Mouse (Mus musculus) forebrain, embryonic 16.5 days (tissue): ENCODE measurements around the gene Atp1a2. TPM values are rescaled to one million over a fixed set of nuclear protein-coding genes. Genes with fewer than 3 reads are reported as not detected.

ENCODE experiments used
- ATAC-seq: fragments of 200-750 bp; cut with Nextera tagmentation; 2 replicates; pipeline ENCODE4 v1.8.0; 2017; ENCODE audit warnings: mild to moderate bottlenecking, moderate library complexity
- H3K27ac ChIP-seq: fragments of 300-500 bp; sonication (generic); 2 replicates; pipeline ENCODE4 v1.5.1; 2014; ENCODE audit warnings: low read length, control low read depth
- H3K27me3 ChIP-seq: fragments of 300-500 bp; sonication (generic); replicated peaks from 2 replicates; pipeline ENCODE4 v1.6.1; 2014; ENCODE audit warnings: low read length; ENCODE audit not compliant: control insufficient read depth, insufficient read depth
- H3K36me3 ChIP-seq: fragments of 300-500 bp; sonication (generic); 2 replicates; pipeline ENCODE4 v1.6.1; 2014; ENCODE audit not compliant: control insufficient read depth, insufficient read depth
- H3K4me1 ChIP-seq: fragments of 300-500 bp; sonication (generic); replicated peaks from 2 replicates; pipeline ENCODE4 v1.6.1; 2014; ENCODE audit warnings: low read length; ENCODE audit not compliant: control insufficient read depth, insufficient read depth
- H3K4me2 ChIP-seq: fragments of 300-500 bp; sonication (generic); 2 replicates; pipeline ENCODE4 v1.6.1; 2014; ENCODE audit warnings: mild to moderate bottlenecking, low read length, control low read depth
- H3K4me3 ChIP-seq: fragments of 300-500 bp; sonication (generic); replicated peaks from 2 replicates; pipeline ENCODE4 v1.5.1; 2014; ENCODE audit warnings: mild to moderate bottlenecking, low read length, control low read depth
- H3K9ac ChIP-seq: fragments of 300-500 bp; sonication (generic); replicated peaks from 2 replicates; pipeline ENCODE4 v1.6.1; 2014; ENCODE audit warnings: low read depth, low read length, control low read depth
- H3K9me3 ChIP-seq: fragments of 300-500 bp; sonication (generic); 2 replicates; pipeline ENCODE4 v1.6.1; 2016; ENCODE audit warnings: low read length; ENCODE audit not compliant: control insufficient read depth
- WGBS: fragments of 180-500 bp; shearing (Covaris S2); extraction: QIAGEN DNeasy Blood & Tissue Kit; methylation state at CpG from one replicate; pipeline ENCODE4 v1.1.7; 2014; 5-methylcytosine and 5-hydroxymethylcytosine counted together
- polyA plus RNA-seq: library from polyadenylated mRNA; unstranded; fragments of >200 nt; fragmentation: Nextera tagmentation; extraction: Ambion mirVana; gene quantifications from 2 replicates; pipeline ENCODE4 v1.2.1, GENCODE M21; 2015

Gene Atp1a2
- polyA plus RNA-seq, 1 experiment from 2014 or later, result 42.4 TPM

DNA sequence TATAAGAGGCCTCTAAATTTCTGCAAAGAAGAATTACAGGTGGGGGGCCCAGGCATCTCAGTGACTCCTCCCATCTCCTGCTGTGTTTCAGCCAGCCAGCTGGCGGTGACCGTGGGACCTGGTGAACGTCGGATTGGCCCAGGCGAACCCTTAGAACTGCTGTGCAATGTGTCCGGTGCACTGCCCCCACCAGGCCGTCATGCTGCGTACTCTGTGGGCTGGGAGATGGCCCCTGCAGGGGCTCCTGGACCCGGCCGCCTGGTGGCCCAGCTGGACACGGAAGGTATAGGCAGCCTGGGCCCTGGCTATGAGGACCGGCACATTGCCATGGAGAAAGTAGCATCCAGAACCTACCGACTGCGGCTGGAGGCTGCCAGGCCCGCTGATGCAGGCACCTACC is 20.1 kb upstream of the Atp1a2 start:
- ATAC-seq, result no peak
- WGBS, result 58% methylated on average over 15 of the region's 15 CpGs
- Histone ChIP-seq H3K9me3 (no peaks in the 10 kb centered on the region), H3K27me3 (no peaks in the 10 kb centered on the region), H3K36me3 (0 out of 2 replicates have a peak, but pooled peaks cover 2% of the 10 kb centered on the region), H3K27ac (no peak overlapping the region), H3K9ac (no peak overlapping the region), H3K4me1 (peaks cover 54% of the 10 kb centered on the region), H3K4me2 (no peak overlapping the region), H3K4me3 (no peak overlapping the region)

DNA sequence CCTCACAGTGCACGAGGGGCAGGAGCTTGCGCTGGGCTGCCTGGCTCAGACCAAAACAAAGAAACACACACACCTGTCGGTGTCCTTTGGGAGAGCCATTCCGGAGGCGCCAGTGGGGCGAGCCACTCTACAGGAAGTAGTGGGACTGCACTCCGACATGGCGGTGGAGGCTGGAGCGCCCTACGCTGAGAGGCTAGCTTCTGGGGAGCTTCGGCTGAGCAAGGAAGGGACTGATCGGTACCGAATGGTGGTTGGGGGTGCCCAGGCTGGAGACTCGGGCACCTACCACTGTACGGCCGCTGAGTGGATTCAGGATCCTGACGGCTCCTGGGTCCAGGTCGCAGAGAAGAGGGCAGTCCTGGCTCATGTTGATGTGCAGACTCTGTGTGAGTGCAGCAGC is 19.6 kb upstream of the Atp1a2 start:
- Histone ChIP-seq H3K4me1 (peaks cover 57% of the 10 kb centered on the region), H3K4me2 (no peak overlapping the region), H3K27me3 (no peaks in the 10 kb centered on the region), H3K27ac (no peak overlapping the region), H3K36me3 (0 out of 2 replicates have a peak, but pooled peaks cover 2% of the 10 kb centered on the region), H3K9ac (no peak overlapping the region; the same call in 1 of the 2 replicates), H3K4me3 (no peak overlapping the region), H3K9me3 (no peaks in the 10 kb centered on the region)
- no peak for ATAC-seq
- 59% methylated on average over 18 of the region's 18 CpGs for whole genome bisulfite sequencing

DNA sequence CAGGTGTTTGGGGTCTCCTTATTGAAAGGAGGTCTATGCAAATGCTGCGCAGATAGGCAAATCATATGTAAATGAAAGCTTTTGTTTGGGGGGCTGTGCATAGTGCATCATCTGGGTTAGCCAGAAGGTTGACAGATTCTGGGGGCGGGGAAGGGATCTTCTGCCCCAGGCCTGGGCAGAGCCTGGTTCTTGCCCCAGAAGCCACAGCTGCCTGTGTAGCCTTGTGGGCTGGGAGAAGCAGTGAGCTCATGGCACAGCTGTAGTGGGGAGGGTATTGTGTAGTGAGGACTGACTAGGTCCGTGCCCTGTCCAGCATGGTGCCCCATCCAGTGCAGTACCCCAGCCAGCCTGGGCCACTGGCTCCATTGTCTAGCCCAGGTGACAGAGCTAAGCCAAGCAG is 17.0 kb upstream of the Atp1a2 start:
- Histone ChIP-seq H3K9ac (peak overlapping the region; percentile 38; the same call in 1 of the 2 replicates), H3K4me1 (peaks cover 69% of the 10 kb centered on the region)
- peak; percentile 14 for ATAC-seq

DNA sequence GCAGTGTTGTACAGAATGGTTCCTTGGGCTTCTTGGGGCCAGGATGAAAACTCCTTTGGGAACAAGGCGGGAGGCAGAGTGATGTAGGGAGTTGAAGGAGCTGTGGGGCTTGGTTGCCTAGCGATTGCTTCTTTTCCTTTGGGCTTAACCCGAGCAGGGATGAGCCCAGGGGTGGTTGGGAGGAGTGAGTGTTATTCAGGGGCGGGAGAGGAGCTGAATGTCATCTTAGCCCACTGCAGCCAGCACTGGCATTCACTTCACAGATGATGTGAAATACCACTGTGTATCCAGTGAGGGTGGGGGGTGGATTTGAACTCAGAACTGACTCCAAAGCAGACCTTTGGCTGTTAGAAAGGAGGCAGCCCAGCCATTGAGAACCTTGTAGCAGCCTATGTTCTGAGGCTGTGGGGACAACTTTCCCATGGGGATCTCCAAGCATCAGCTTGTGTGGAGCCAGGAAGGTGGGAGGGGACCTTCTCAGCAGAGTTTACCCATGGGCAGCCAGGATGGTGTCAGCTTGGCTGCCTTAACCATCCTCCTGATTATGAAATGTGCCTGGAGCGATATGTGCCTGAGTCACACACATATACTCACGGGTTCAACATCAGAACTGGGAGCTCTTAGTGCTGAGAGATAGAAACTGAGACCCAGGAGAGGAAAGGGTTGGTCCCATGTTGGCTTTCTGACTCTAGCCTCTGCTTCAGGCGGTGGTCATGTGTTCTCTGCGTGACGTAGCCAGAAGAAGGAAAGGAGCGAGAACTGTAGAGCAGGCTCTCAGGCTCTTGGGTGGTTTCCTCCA is 15.9 kb upstream of the Atp1a2 start:
- 64% methylated on average over 10 of the region's 10 CpGs for WGBS
- peak overlapping the region; percentile 88 for H3K27ac ChIP-seq
- H3K4me2 ChIP-seq, result peak overlapping the region; percentile 70

More for the DNA sequence above, 17.0 kb upstream of the Atp1a2 start:
- H3K4me3 ChIP-seq, result peak overlapping the region; percentile 19; the same call in 1 of the 2 replicates
- H3K27me3 ChIP-seq, result no peaks in the 10 kb centered on the region
- H3K4me2 ChIP-seq, result peak overlapping the region; percentile 70
- WGBS, result 9% methylated on average over 3 of the region's 3 CpGs
- H3K36me3 ChIP-seq, result 0 out of 2 replicates have a peak, but pooled peaks cover 2% of the 10 kb centered on the region
- H3K9me3 ChIP-seq, result no peaks in the 10 kb centered on the region
- peak overlapping the region; percentile 88 for H3K27ac ChIP-seq

DNA sequence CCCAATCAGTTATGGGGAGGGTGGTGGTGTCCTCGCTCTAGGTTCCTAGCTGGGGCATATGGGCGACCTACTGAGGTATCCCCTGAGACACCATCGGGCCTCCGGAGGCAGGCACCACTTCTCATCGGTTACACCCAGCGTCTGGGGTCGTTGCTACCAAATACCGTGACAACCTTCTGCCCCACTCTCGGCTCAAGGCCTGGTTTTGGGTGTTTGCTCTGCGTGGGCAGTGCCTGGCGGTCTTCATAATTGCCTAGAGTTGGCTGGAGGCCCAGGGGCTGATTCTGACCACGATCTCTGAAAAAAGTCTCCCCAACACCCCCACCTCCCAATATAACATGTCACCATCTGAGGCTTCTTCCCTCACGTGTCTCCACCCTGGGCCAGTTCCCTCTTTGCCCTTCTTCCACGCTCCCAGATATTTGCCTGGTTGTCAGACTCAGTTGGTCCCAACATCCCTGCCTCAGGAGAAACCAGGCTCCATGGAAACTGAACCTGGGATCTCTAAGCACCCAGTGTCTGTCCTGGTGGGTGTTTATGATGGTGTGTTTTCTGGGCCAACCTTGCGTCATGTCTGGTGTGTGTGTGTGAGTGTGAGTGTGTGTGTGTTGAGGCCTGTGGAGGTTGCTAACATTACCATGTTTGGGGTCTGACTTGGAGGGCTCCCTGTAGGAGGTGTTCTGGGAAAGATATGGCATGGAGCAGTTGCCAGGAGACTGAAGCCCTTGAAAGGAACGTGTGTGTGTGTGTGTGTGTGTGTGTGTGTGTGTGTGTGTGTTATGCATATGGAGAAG is 15.1 kb upstream of the Atp1a2 start:
- Histone ChIP-seq H3K4me2 (peak overlapping the region; percentile 70), H3K36me3 (no peaks in the 10 kb centered on the region), H3K4me1 (peaks cover 58% of the 10 kb centered on the region), H3K27ac (no peak overlapping the region; the same call in 1 of the 2 replicates), H3K9ac (peak overlapping the region; percentile 79), H3K27me3 (no peaks in the 10 kb centered on the region), H3K4me3 (peak overlapping the region; percentile 64), H3K9me3 (no peaks in the 10 kb centered on the region)
- WGBS, result 4% methylated on average over 16 of the region's 16 CpGs
- ATAC-seq, result no peak

More for the DNA sequence above, 15.9 kb upstream of the Atp1a2 start:
- peak overlapping the region; percentile 79 for H3K9ac ChIP-seq
- peaks cover 65% of the 10 kb centered on the region for H3K4me1 ChIP-seq
- no peaks in the 10 kb centered on the region for H3K36me3 ChIP-seq
- no peak for ATAC-seq
- H3K27me3 ChIP-seq, result no peaks in the 10 kb centered on the region
- peak overlapping the region; percentile 64 for H3K4me3 ChIP-seq
- H3K9me3 ChIP-seq, result no peaks in the 10 kb centered on the region

DNA sequence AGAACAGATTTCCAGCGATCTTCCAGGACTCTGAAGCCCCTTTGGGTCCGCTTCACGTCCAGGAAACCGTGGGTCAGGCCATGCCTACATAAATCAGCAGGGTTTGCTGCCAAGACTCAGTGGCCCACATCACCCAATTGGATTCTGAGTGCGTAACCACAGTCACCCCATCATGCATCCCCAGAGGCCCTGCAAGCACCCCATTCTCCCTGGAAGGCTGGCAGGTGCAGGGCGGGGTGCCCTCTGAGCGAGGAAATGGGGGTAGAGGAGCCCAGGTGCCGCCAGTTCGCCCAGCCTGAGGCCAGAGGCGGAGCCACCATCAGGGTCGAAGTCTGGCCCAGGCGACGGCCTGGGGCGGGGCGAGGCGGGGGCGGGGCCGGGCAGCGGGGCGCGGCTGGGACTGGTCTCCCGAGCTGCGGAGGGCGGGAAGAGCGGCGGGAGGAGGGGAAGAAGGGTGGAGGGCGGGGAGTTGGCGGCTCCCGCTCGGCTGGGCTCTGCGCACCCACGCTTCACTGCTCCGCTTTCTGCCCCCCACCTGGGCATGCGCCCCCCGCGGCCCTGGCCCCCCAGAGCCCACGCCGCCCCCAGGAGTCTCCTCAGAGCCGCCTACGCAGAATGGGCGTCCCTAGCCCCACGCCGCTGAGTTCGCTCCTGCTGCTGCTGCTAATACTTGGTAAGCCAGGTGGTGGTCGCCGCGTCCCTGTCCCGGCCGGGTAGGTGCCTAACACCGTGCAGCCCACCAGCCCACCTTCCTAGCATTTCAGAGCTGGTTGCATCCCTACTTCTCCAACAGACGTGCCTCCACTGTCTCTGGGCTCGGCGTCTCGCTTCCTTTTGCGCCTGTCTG is 14.3 kb upstream of the Atp1a2 start:
- Histone ChIP-seq H3K27me3 (no peaks in the 10 kb centered on the region), H3K4me1 (peaks cover 50% of the 10 kb centered on the region), H3K4me3 (peak overlapping the region; percentile 64), H3K9ac (peak overlapping the region; percentile 79), H3K4me2 (peak overlapping the region; percentile 70), H3K9me3 (no peaks in the 10 kb centered on the region), H3K36me3 (no peaks in the 10 kb centered on the region), H3K27ac (peak overlapping the region; percentile 74)
- peak; percentile 66 for ATAC-seq
- under 1% methylated on average over 38 of the region's 55 CpGs for WGBS

DNA sequence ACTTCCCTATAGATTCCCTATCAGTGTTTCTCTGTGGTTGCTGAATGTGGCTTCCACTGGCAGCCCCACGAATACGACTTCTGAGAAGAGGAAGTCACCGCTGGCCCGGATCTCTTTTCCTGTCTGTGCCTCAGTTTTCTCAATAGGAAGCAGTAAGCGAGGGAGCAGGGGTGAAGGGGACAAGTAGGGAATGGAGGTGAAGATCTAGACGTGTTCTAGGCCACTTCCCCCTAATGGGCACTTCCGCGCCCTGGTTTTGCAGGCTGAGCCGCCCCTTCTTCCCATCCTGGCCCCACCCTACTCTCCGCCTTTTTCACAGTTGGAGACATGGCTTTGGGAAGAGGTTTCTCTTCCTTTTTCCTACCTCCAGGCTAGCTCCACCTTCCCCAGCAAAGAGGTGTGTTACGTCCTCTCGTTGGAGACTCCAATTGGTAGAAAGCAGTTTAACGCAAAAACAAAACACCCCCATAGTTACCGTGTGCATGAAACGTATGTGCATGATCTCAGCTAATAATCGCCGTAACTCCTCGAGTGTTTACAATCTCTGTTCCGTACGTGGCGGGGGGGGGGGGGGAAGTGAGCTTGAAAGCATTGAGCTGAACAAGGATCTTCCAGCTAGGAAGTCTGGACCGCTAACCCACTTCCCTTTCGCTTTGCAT is 13.5 kb upstream of the Atp1a2 start:
- H3K4me1 ChIP-seq, result peaks cover 52% of the 10 kb centered on the region

DNA sequence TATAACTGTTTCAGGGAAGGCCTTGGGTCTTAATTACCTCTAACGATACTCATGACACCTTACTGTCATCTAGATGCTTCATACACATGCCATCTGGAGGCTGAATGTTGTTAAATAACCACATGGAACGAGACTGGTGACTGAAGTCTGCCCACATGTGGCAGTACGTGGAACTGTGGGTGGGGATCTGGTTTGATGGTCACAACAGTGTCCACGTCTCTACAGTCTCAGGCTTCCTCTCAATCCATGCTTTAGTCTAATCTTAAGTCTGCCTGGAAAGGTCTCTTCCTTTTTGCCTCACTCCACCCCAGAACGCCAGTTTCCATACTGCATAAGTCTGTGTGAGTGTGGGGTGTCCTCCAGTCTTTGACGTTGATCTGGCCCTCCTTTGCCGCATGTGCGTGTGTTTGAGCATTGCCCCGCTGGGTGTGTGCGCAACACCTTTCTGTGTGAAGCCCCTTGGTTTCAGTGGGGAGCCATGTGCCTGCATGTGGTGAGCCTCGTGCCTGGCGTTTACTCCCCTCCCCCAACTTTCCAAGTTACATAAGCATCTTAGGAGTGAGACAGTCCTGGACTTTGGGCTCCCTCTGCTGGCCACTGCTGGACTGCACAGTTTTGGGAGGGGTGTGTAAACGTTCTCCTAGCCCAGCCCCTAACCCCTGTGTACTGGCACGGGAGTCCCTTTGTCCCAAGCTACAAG is 12.0 kb upstream of the Atp1a2 start:
- Histone ChIP-seq H3K9me3 (no peaks in the 10 kb centered on the region), H3K4me1 (peaks cover 47% of the 10 kb centered on the region), H3K9ac (peak overlapping the region; percentile 55), H3K27ac (peak overlapping the region; percentile 89), H3K4me3 (peak overlapping the region; percentile 29), H3K36me3 (no peaks in the 10 kb centered on the region), H3K27me3 (no peaks in the 10 kb centered on the region), H3K4me2 (peak overlapping the region; percentile 66)
- 2% methylated on average over 14 of the region's 14 CpGs for WGBS
- peak; percentile 68 for ATAC-seq

More for the DNA sequence above, 13.5 kb upstream of the Atp1a2 start:
- Histone ChIP-seq H3K27me3 (no peaks in the 10 kb centered on the region), H3K36me3 (no peaks in the 10 kb centered on the region), H3K4me2 (peak overlapping the region; percentile 70), H3K27ac (peak overlapping the region; percentile 74), H3K9ac (peak overlapping the region; percentile 79), H3K4me3 (peak overlapping the region; percentile 64), H3K9me3 (no peaks in the 10 kb centered on the region)
- peak; percentile 11; the same call in 1 of the 2 replicates for ATAC-seq
- WGBS, result 10% methylated on average over 23 of the region's 23 CpGs
